Mouse (Mus musculus): ENCODE measurements around the gene Chn1. TPM values are rescaled to one million over a fixed set of nuclear protein-coding genes. Genes with fewer than 3 reads are reported as not detected.

Chn1 gene
- total and polyA plus RNA-seq, 3 experiments: 5.1 to 14.1 (median 13.2) TPM

GRCm38 (mm10) chr2:73746375-73746770, 28.8 kb downstream of the Chn1 start:
- no peak for DNase-seq

- peak; percentile 13 for DNase-seq
Observed at GRCm38 (mm10) chr2:73745647-73746374, 29.3 kb downstream of the Chn1 start.

- DNase-seq: no peak
Observed at GRCm38 (mm10) chr2:73741286-73741685, 33.9 kb downstream of the Chn1 start.

GRCm38 (mm10) chr2:73727868-73728267, 47.3 kb downstream of the Chn1 start:
- DNase-seq: peak; percentile 25

- no peak for DNase-seq
Observed at GRCm38 (mm10) chr2:73724934-73725333, 50.2 kb downstream of the Chn1 start.

GRCm38 (mm10) chr2:73721821-73722220, 53.3 kb downstream of the Chn1 start:
- DNase-seq: no peak

- DNase-seq: no peak
Observed at GRCm38 (mm10) chr2:73712481-73712880, 62.7 kb downstream of the Chn1 start.

GRCm38 (mm10) chr2:73693045-73693444, 82.1 kb downstream of the Chn1 start:
- no peak for DNase-seq

- no peak for DNase-seq
Observed at GRCm38 (mm10) chr2:73690783-73691604, 84.2 kb downstream of the Chn1 start.

- no peak for DNase-seq
Observed at GRCm38 (mm10) chr2:73682500-73682899, 92.6 kb downstream of the Chn1 start.

GRCm38 (mm10) chr2:73680425-73681027, 94.6 kb downstream of the Chn1 start:
- peak; percentile 45 for DNase-seq

- DNase-seq: no peak
Observed at GRCm38 (mm10) chr2:73668608-73669007, 106.5 kb downstream of the Chn1 start.

- DNase-seq: no peak
Observed at GRCm38 (mm10) chr2:73660566-73661134, 114.5 kb downstream of the Chn1 start.

- DNase-seq: peak; percentile 35
Observed at GRCm38 (mm10) chr2:73659726-73660565, 115.2 kb downstream of the Chn1 start.

GRCm38 (mm10) chr2:73659041-73659440, 116.1 kb downstream of the Chn1 start:
- no peak for DNase-seq

GRCm38 (mm10) chr2:73657961-73658360, 117.2 kb downstream of the Chn1 start:
- no peak for DNase-seq

- DNase-seq: peak; percentile 12
Observed at GRCm38 (mm10) chr2:73657151-73657550, 118.0 kb downstream of the Chn1 start.

- DNase-seq: no peak
Observed at GRCm38 (mm10) chr2:73655663-73656062, 119.5 kb downstream of the Chn1 start.

- DNase-seq: no peak
Observed at GRCm38 (mm10) chr2:73654892-73655243, 120.3 kb downstream of the Chn1 start.

- DNase-seq: no peak
Observed at GRCm38 (mm10) chr2:73654059-73654891, 120.9 kb downstream of the Chn1 start.

- DNase-seq: no peak
Observed at GRCm38 (mm10) chr2:73637688-73638087, 137.5 kb downstream of the Chn1 start.

Data from adrenal gland, adult 2 months (tissue).